Mouse (Mus musculus) ovary, adult 10 weeks (tissue): ENCODE measurements around the gene Ghdc. TPM values are rescaled to one million over a fixed set of nuclear protein-coding genes. Genes with fewer than 3 reads are reported as not detected.

Experiments used
- polyA plus RNA-seq: library from polyadenylated mRNA; stranded (reverse); fragments of 350-450 nt; fragmentation: Illumina TruSeq; extraction: RNeasy Lipid Tissue Mini Kit (QIAGEN cat#74804); gene quantifications from one replicate; pipeline ENCODE4 v1.2.3, GENCODE M21; 2014

The Ghdc gene
- polyA plus RNA-seq = 1.3 TPM

DNA sequence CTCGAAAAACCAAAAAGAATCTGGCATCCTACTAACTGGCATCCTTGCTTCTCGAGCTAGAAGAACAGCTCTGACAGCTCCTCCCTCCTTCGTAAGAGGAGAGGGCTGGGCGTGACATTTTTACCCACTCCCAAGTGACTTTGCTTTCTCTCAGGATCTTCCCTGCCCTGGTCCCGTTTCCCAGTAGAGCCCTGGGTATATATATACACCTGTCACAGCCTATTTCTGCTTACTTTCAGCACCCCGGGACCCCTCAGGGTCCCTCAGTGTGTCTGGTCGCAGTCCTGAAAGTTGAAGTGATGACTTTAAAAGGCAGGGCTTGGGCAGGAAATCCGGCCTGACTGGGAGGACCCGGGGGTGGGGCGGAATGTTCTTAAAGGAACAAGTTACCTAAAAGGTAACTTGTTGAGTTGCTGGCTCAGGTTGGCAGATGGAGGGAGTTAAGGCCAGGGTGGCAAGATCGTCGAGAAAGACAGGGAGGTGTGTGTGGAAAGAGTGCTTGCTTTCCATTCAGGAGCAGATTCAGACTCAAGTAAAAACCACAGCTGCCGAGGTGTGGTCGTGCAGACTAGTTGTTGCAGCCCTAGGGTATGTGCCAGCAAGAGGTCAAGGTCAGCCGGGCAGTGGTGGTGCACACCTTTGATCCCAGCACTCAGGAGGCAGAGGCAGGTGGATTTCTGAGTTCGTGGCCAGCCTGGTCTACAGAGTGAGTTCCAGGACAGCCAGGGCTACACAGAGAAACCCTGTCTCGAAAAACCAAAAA, at the start of gene Ghdc:
Gene Ghdc, minus strand, starts transcription at position 312 of the 763 bp plus-strand sequence.

DNA sequence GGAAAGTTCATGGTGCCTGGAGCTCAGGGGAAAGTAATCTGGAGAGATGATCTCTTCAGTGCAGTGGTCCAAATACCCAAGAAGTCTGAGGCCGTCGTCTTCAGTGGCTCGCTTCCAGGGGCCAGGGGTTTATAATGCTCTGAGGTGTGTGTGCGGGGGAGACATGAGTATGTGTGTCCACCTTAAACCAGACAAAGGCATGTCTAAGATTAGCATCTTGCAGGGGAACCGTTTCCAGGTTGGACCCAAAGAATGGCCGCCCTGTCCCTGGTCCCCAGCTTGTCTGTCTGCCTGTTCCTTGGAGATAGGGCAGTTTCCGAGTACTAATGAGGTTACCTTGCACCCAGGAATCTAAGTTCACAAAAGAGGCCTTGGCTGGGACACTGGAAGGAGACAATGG, 7.9 kb downstream of the Ghdc start, which contains the start of gene Hcrt:
Gene Hcrt, minus strand, starts transcription at position 101 of the 400 bp plus-strand sequence.

DNA sequence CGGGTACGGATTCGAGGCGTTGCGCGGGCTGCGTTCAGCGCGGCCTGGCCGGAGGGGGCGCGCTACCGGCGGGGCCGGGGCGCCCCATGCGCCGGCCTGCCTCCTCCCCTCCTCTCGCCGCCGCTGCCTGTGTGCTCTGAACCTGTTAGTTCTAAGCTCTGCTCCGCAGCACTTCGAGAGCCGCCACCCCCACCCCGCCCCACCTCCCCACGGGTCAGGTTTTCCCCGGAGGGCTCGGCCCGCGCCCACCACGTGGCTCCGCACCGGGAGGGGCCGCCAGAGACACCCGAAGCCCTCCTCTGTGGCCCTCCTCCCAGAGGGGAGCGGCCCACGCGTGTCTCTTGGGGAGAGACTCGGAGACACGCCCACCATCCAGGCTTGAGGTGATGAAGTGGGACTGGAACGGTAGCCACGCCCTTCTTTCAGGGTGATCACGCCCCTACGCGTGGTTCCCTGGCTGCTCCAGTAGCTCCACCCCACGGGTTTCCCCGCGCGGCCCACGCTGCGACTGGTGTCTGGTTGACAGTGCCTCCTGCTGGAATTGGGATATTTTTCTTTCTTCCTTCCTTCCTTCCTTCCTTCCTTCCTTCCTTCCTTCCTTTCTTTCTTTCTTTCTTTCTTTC, 11.0 kb downstream of the Ghdc start, which contains the start of gene Kcnh4:
Gene Kcnh4, minus strand, starts transcription at position 332 of the 623 bp plus-strand sequence.

DNA sequence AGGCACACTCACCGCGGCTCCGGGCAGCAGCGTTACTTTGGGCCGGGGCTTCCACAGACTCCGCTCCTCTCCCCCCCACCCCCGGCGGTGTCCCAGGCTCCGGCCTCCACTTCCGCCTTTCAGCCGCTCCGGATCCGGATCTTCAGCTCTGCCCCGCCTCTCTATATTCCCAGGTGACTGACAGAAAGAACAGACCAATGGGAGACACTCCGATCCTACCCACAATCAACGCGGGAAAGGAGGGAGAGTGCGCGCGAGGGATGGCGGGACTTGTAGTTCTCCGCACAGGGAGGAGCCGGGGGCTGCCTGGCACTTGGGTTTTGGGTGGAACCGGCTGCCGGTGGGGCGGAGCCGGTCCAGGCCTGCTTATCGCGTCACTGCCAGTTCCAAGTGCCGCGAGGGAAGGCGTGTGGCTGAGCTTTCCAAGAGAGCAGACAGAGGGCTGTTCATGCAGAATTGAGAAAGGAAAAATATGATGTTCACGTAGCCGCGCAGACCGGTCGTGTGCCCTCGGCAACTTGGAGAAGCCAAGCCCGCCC, 32.6 kb downstream of the Ghdc start, which contains the start of gene Rab5c:
Gene Rab5c, minus strand, starts transcription at position 150 of the 539 bp plus-strand sequence.

Other genes starting within 250 kb of the Ghdc start
- 125 TPM for gene Acly, start 243.0 kb downstream of the Ghdc start, polyA plus RNA-seq
- gene Ttc25, start 225.3 kb downstream of the Ghdc start, polyA plus RNA-seq = 0.86 TPM
- 5.8 TPM for gene Cnp, start 196.1 kb downstream of the Ghdc start, polyA plus RNA-seq
- 2.5 TPM for gene Nkiras2, start 151.7 kb downstream of the Ghdc start, polyA plus RNA-seq
- 139 TPM for gene Dnajc7, start 150.8 kb downstream of the Ghdc start, polyA plus RNA-seq
- 0.17 TPM for gene Zfp385c, start 78.5 kb downstream of the Ghdc start, polyA plus RNA-seq
- gene Dhx58, start 66.7 kb downstream of the Ghdc start, polyA plus RNA-seq = 0.60 TPM
- gene Kat2a, start 58.5 kb downstream of the Ghdc start, polyA plus RNA-seq = 2.3 TPM
- gene Hspb9, start 57.1 kb downstream of the Ghdc start, polyA plus RNA-seq = not detected
- 29.9 TPM for gene Rab5c, start 32.7 kb downstream of the Ghdc start, polyA plus RNA-seq
- gene Kcnh4, start 11.0 kb downstream of the Ghdc start, polyA plus RNA-seq = not detected
- not detected for gene Hcrt, start 8.0 kb downstream of the Ghdc start, polyA plus RNA-seq
- 8.5 TPM for gene Stat5b, start 79.8 kb upstream of the Ghdc start, polyA plus RNA-seq
- gene Stat5a, start 88.4 kb upstream of the Ghdc start, polyA plus RNA-seq = 5.4 TPM
- 20.3 TPM for gene Stat3, start 168.6 kb upstream of the Ghdc start, polyA plus RNA-seq
- gene Cavin1, start 199.9 kb upstream of the Ghdc start, polyA plus RNA-seq = 186 TPM
- gene Atp6v0a1, start 238.5 kb upstream of the Ghdc start, polyA plus RNA-seq = 64.6 TPM